Mouse (Mus musculus) cerebellum, adult 2 months (tissue): Measurements from ENCODE around the gene Mllt3.

Experiments used
- CTCF ChIP-seq: fragments of 200-500 bp; IDR thresholded peaks from 2 replicates; pipeline ENCODE4 v1.5.1; 2011; ENCODE audit warnings: low read depth, mild to moderate bottlenecking, control low read depth, low read length, moderate library complexity, borderline replicate concordance; ENCODE audit not compliant: insufficient read depth
- POLR2A ChIP-seq: fragments of 200-500 bp; IDR thresholded peaks from 2 replicates; pipeline ENCODE4 v1.6.1; 2011; ENCODE audit warnings: low read length, control low read depth, borderline replicate concordance; ENCODE audit not compliant: insufficient read depth

- TF ChIP-seq CTCF = no peak
- no peak for TF ChIP-seq POLR2A
Observed at GRCm38 (mm10) chr4:87977820-87978448, 55.2 kb downstream of the Mllt3 start.
